Mouse (Mus musculus) megakaryocyte, embryonic 14.5 days (primary cell): ENCODE data around the gene Entpd1.

ENCODE experiments used
- FLI1 ChIP-seq: IDR thresholded peaks from 2 replicates; pipeline ENCODE4 v1.6.1; 2012; ENCODE audit warnings: low read length, inconsistent platforms, mixed read lengths
- GATA1 ChIP-seq: IDR thresholded peaks from 3 replicates; pipeline ENCODE4 v1.6.1; 2012; ENCODE audit warnings: mixed read lengths, low read length, inconsistent platforms, borderline replicate concordance

GRCm38 (mm10) chr19:40607676-40608075 is 4.5 kb upstream of the Entpd1 start:
- no peak for TF ChIP-seq GATA1
- TF ChIP-seq FLI1: no peak
